Mouse (Mus musculus) G1E (cell line): ENCODE data around the gene Slc36a3.

Experiments used
- CTCF ChIP-seq: IDR thresholded peaks from 2 replicates; pipeline ENCODE4 v1.5.1; 2012; ENCODE audit warnings: low read depth, low read length, inconsistent platforms, mixed read lengths
- GATA1 ChIP-seq: IDR thresholded peaks from 2 replicates; pipeline ENCODE4 v1.6.1; 2012; ENCODE audit warnings: borderline replicate concordance, low read length, inconsistent platforms, mixed read lengths

DNA sequence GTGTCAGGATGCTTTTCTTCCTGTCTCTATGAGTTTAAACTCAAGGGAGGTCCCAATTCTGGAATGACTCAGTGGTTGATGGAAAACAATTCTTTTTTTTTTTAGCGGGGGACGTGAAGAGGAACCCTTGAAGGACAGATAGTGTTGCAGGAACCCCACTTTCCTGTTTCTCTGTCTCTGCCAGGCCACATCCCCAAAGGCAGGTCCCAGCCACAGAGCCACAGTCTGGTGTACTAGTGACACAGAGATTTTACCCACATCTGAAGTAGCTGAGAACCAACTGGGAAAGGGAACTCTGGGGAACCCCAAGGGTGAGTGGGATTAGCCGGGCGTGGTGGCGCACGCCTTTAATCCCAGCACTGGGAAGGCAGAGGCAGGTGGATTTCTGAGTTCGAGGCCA lies 14.2 kb upstream of the Slc36a3 start:
- TF ChIP-seq GATA1 (no peak), CTCF (no peak)
